In the genomic region with DNA sequence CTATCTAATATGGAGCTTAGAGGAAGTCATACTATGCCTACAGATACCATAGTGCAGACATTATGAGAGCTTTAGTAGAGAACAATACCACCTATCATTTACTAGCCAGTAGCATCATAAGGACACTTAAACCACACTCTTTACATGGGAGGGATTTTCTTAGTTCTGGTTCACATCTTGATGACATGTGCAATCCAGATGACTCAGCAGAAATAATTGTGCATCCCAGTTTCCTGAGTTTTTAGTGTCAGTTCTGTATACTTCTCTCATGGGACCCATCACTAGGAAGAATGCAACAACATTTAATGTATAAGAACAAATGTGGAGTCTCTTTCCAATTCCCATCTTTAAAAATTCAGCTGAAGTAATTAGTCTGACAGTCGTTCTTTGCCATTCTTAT, we compare ENCODE assay signal across 34 mouse cellular contexts.
"Had no signal": no experiment of that assay in that cellular context is flagged by ENCODE, and none has a peak within 500 bp of the region (broad histone marks: within the 10 kb centered on the region; RNA-seq: fewer than 3 reads in every experiment).

No protein-coding gene starts in this region.

- H3K36me3 ChIP-seq: heart, embryonic 12.5 days; heart, embryonic 13.5 days; heart, embryonic 15.5 days; hindbrain, embryonic 10.5 days; hindbrain, embryonic 12.5 days; hindbrain, embryonic 13.5 days; hindbrain, embryonic 15.5 days; intestine, embryonic 15.5 days; kidney, embryonic 15.5 days had no signal

- H3K9me3 ChIP-seq: heart, embryonic 12.5 days; heart, embryonic 13.5 days; heart, embryonic 15.5 days; hindbrain, embryonic 10.5 days; hindbrain, embryonic 12.5 days; hindbrain, embryonic 13.5 days; hindbrain, embryonic 15.5 days; intestine, embryonic 15.5 days; kidney, embryonic 15.5 days had no signal

- DNase-seq: heart, postnatal 10 days; heart, postnatal 14 days; heart, postnatal 36 days; heart, postnatal 4 days; kidney, adult 11 months; kidney, adult 18-20 months; kidney, adult 2 months; kidney, adult 8-10 months; kidney, adult 9 months; kidney, postnatal 10 days; kidney, postnatal 14 days; kidney, postnatal 25 days; kidney, postnatal 4 days; layer of hippocampus, adult 9-11 months; layer of hippocampus, postnatal 36 days had no signal

- H3K4me2 ChIP-seq: heart, embryonic 11.5 days; heart, embryonic 12.5 days; heart, embryonic 13.5 days; heart, embryonic 15.5 days; hindbrain, embryonic 12.5 days; hindbrain, embryonic 13.5 days; hindbrain, embryonic 14.5 days; hindbrain, embryonic 15.5 days; intestine, embryonic 15.5 days; kidney, embryonic 15.5 days had no signal

- H3K4me1 ChIP-seq: heart, embryonic 12.5 days; heart, embryonic 13.5 days; heart, embryonic 15.5 days; hindbrain, embryonic 10.5 days; hindbrain, embryonic 12.5 days; hindbrain, embryonic 13.5 days; hindbrain, embryonic 15.5 days; intestine, embryonic 15.5 days; kidney, embryonic 15.5 days had no signal

- ATAC-seq: hindbrain, embryonic 16.5 days; hindbrain, postnatal 0 days; inflammation-experienced regulatory T-cells, adult 6 months; intestine, embryonic 15.5 days; intestine, embryonic 16.5 days; intestine, postnatal 0 days had no signal

- H3K27me3 ChIP-seq: heart, embryonic 12.5 days; heart, embryonic 13.5 days; heart, embryonic 15.5 days; hindbrain, embryonic 12.5 days; hindbrain, embryonic 13.5 days; hindbrain, embryonic 15.5 days; intestine, embryonic 15.5 days; kidney, embryonic 15.5 days had no signal

- H3K4me3 ChIP-seq: heart, embryonic 12.5 days; heart, embryonic 13.5 days; heart, embryonic 15.5 days; hindbrain, embryonic 10.5 days; hindbrain, embryonic 12.5 days; hindbrain, embryonic 13.5 days; hindbrain, embryonic 15.5 days; intestine, embryonic 15.5 days; kidney, embryonic 15.5 days; layer of hippocampus, adult 2 months; left cerebral cortex, adult 2 months had no signal

- H3K27ac ChIP-seq: heart, embryonic 13.5 days; heart, embryonic 15.5 days; hindbrain, embryonic 10.5 days; hindbrain, embryonic 12.5 days; hindbrain, embryonic 13.5 days; hindbrain, embryonic 14.5 days; hindbrain, embryonic 15.5 days; hindbrain, postnatal 0 days; intestine, embryonic 15.5 days; kidney, embryonic 15.5 days; kidney, postnatal 0 days; layer of hippocampus, adult 2 months; left cerebral cortex, adult 2 months had no signal

- H3K9ac ChIP-seq: heart, embryonic 12.5 days; heart, embryonic 13.5 days; heart, embryonic 15.5 days; hindbrain, embryonic 12.5 days; hindbrain, embryonic 13.5 days; hindbrain, embryonic 14.5 days; hindbrain, embryonic 15.5 days; intestine, embryonic 15.5 days; kidney, embryonic 15.5 days had no signal
